Mouse (Mus musculus): ENCODE results near the gene Tmem30c.

DNA sequence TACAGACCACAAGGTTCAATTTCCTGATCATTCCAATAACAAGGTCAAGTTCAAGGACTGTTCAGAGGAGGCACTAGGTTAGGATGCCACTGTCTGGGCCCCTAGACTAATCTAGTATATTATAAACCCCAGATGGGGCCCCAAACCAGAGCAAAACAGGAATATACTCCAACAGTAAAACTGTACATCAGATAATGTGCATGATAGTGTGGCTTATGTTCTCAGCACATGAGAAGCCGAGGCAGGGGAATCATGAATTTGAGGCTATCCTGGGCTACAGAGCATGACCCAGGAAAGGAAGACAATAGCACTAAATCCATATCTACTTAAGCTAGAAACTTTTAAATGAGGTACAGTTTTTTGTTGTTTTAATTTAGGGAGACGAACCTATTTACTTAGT lies 19.5 kb upstream of the Tmem30c start:
- TF ChIP-seq CTCF (IDR thresholded peaks at IDR 0.05; ENCODE audit: low read depth, low read length): no peak
- TF ChIP-seq POLR2A (IDR thresholded peaks at IDR 0.05; ENCODE audit: borderline replicate concordance, low read depth, low read length): no peak
